Mouse (Mus musculus) erythroblast, embryonic 14.5 days (primary cell): ENCODE measurements at regions not wholly inside any gene's neighbourhood (a gene's known extent, or its start where the extent isn't known, plus 50 kb on each side); places are given as distances from the start of the nearest gene placed in this dataset.

Experiments used
- GATA1 ChIP-seq: IDR thresholded peaks from 2 replicates; pipeline ENCODE4 v1.6.1; 2012; ENCODE audit warnings: low read length, inconsistent platforms, mixed read lengths
- TAL1 ChIP-seq: IDR thresholded peaks from 3 replicates; pipeline ENCODE4 v1.6.1; 2012; ENCODE audit warnings: low read length, inconsistent platforms, mixed read lengths

- no peak for TF ChIP-seq GATA1
- no peak for TF ChIP-seq TAL1
Observed at GRCm38 (mm10) chr10:8998356-8998755, 112.5 kb upstream of the Sash1 start.
